Mouse (Mus musculus): Measurements from ENCODE around the gene Olfr1034. TPM values are rescaled to one million over a fixed set of nuclear protein-coding genes. Genes with fewer than 3 reads are reported as not detected.

The Olfr1034 gene
- polyA plus RNA-seq, 1 experiment from 2014 or later, result not detected

Other genes with a start within 250 kb of the Olfr1034 start
- not detected in 2 replicates for gene Olfr1016, start 243.3 kb upstream of the Olfr1034 start, polyA plus RNA-seq (2015; fragmentation: Nextera tagmentation; extraction: Ambion mirVana)
- gene Olfr1018, start 227.4 kb upstream of the Olfr1034 start, polyA plus RNA-seq (2015; fragmentation: Nextera tagmentation; extraction: Ambion mirVana), result not detected in 2 replicates
- not detected in 2 replicates for gene Olfr1019, start 200.4 kb upstream of the Olfr1034 start, polyA plus RNA-seq (2015; fragmentation: Nextera tagmentation; extraction: Ambion mirVana)
- gene Olfr1020, start 198.8 kb upstream of the Olfr1034 start, polyA plus RNA-seq (2015; fragmentation: Nextera tagmentation; extraction: Ambion mirVana), result not detected in 2 replicates
- gene Olfr1022, start 177.3 kb upstream of the Olfr1034 start, polyA plus RNA-seq (2015; fragmentation: Nextera tagmentation; extraction: Ambion mirVana), result not detected in 2 replicates
- gene Olfr1023, start 160.2 kb upstream of the Olfr1034 start, polyA plus RNA-seq (2015; fragmentation: Nextera tagmentation; extraction: Ambion mirVana), result not detected in 2 replicates
- not detected in 2 replicates for gene Olfr1024, start 140.8 kb upstream of the Olfr1034 start, polyA plus RNA-seq (2015; fragmentation: Nextera tagmentation; extraction: Ambion mirVana)
- gene Olfr1025-ps1, start 130.7 kb upstream of the Olfr1034 start, polyA plus RNA-seq (2015; fragmentation: Nextera tagmentation; extraction: Ambion mirVana), result not detected in 2 replicates
- gene Olfr1026, start 124.3 kb upstream of the Olfr1034 start, polyA plus RNA-seq (2015; fragmentation: Nextera tagmentation; extraction: Ambion mirVana), result not detected in 2 replicates
- not detected in 2 replicates for gene Olfr1028, start 95.4 kb upstream of the Olfr1034 start, polyA plus RNA-seq (2015; fragmentation: Nextera tagmentation; extraction: Ambion mirVana)
- gene Olfr1029, start 72.0 kb upstream of the Olfr1034 start, polyA plus RNA-seq (2015; fragmentation: Nextera tagmentation; extraction: Ambion mirVana), result not detected in 2 replicates
- gene Olfr1030, start 66.6 kb upstream of the Olfr1034 start, polyA plus RNA-seq (2015; fragmentation: Nextera tagmentation; extraction: Ambion mirVana), result not detected in 2 replicates
- not detected in 2 replicates for gene Olfr1031, start 55.6 kb upstream of the Olfr1034 start, polyA plus RNA-seq (2015; fragmentation: Nextera tagmentation; extraction: Ambion mirVana)
- not detected in 2 replicates for gene Olfr1032, start 40.3 kb upstream of the Olfr1034 start, polyA plus RNA-seq (2015; fragmentation: Nextera tagmentation; extraction: Ambion mirVana)
- gene Olfr1033, start 25.2 kb upstream of the Olfr1034 start, polyA plus RNA-seq (2015; fragmentation: Nextera tagmentation; extraction: Ambion mirVana), result 0.79 TPM in 1 of 2 replicates, not detected in the other
- not detected in 2 replicates for gene Olfr1036, start 28.1 kb downstream of the Olfr1034 start, polyA plus RNA-seq (2015; fragmentation: Nextera tagmentation; extraction: Ambion mirVana)
- gene Olfr1037, start 41.5 kb downstream of the Olfr1034 start, polyA plus RNA-seq (2015; fragmentation: Nextera tagmentation; extraction: Ambion mirVana), result not detected in 2 replicates
- gene Olfr1039, start 90.1 kb downstream of the Olfr1034 start, polyA plus RNA-seq (2015; fragmentation: Nextera tagmentation; extraction: Ambion mirVana), result not detected in 2 replicates
- gene Olfr1040, start 100.9 kb downstream of the Olfr1034 start, polyA plus RNA-seq (2015; fragmentation: Nextera tagmentation; extraction: Ambion mirVana), result not detected in 2 replicates
- gene Olfr1042, start 116.0 kb downstream of the Olfr1034 start, polyA plus RNA-seq (2015; fragmentation: Nextera tagmentation; extraction: Ambion mirVana), result not detected in 2 replicates
- gene Olfr1043, start 121.7 kb downstream of the Olfr1034 start, polyA plus RNA-seq (2015; fragmentation: Nextera tagmentation; extraction: Ambion mirVana), result not detected in 2 replicates
- not detected in 2 replicates for gene Olfr1044, start 132.0 kb downstream of the Olfr1034 start, polyA plus RNA-seq (2015; fragmentation: Nextera tagmentation; extraction: Ambion mirVana)
- gene Olfr52, start 139.8 kb downstream of the Olfr1034 start, polyA plus RNA-seq (2015; fragmentation: Nextera tagmentation; extraction: Ambion mirVana), result not detected in 2 replicates
- not detected in 2 replicates for gene Olfr1045, start 157.1 kb downstream of the Olfr1034 start, polyA plus RNA-seq (2015; fragmentation: Nextera tagmentation; extraction: Ambion mirVana)
- not detected in 2 replicates for gene Olfr1046, start 173.5 kb downstream of the Olfr1034 start, polyA plus RNA-seq (2015; fragmentation: Nextera tagmentation; extraction: Ambion mirVana)
- gene Olfr1047, start 185.5 kb downstream of the Olfr1034 start, polyA plus RNA-seq (2015; fragmentation: Nextera tagmentation; extraction: Ambion mirVana), result not detected in 2 replicates
- not detected in 2 replicates for gene Olfr1048, start 194.4 kb downstream of the Olfr1034 start, polyA plus RNA-seq (2015; fragmentation: Nextera tagmentation; extraction: Ambion mirVana)
- gene Olfr1049, start 212.5 kb downstream of the Olfr1034 start, polyA plus RNA-seq (2015; fragmentation: Nextera tagmentation; extraction: Ambion mirVana), result not detected in 2 replicates
- not detected in 2 replicates for gene Olfr1051, start 233.2 kb downstream of the Olfr1034 start, polyA plus RNA-seq (2015; fragmentation: Nextera tagmentation; extraction: Ambion mirVana)
- gene Olfr1052, start 246.6 kb downstream of the Olfr1034 start, polyA plus RNA-seq (2015; fragmentation: Nextera tagmentation; extraction: Ambion mirVana), result not detected in 2 replicates